Comparison of ENCODE assay signal across 25 mouse cellular contexts in the genomic region with DNA sequence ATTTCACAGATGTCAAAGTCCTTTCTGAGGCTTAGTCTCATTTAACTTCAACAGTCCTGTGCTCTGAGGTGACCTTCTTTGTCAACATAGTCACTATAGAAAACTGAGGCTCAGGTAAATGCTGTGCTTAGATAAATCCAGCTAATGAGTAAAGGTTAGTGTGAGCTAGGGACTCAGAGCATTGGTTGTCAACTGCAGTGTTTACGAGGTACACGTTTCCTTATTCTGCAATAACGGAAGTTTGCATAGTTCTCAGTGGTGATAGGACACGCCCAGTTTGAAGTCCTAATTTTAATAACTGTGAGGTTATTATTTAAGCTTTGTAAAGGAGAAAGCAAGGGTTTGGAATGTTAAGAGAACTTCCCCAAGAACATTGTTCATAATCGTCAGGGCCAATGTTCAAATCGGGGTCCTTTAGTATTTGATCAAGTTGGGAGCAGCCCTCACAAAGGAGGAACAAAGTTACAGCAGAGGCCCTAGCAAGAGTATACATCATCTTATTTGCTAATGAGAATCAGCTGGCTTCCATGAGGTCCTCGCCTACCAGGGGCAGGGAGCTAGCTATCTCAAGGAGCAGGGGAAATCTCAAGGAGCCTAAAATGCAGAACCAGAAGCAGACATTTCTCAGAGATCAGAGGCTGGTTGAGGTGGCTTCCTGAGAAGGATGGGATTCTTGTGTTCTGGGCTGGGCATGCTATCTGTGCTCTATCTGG.
DNase-seq lines count a peak whose midpoint lies in the region; ATAC-seq and TF ChIP-seq lines count a peak whose summit lies in the region.
"Had no signal": no experiment of that assay in that cellular context is flagged by ENCODE, and none has a peak within 500 bp of the region (broad histone marks: within the 10 kb centered on the region; RNA-seq: fewer than 3 reads in every experiment).

No protein-coding gene starts in this region.

- 85% methylated on average over 7 of the region's 7 CpGs for whole genome bisulfite sequencing in forebrain, embryonic 10.5 days
- WGBS in forebrain, embryonic 12.5 days = 80% methylated on average over 7 of the region's 7 CpGs
- 62% methylated on average over 7 of the region's 7 CpGs for WGBS in embryonic facial prominence, embryonic 13.5 days
- 83% methylated on average over 7 of the region's 7 CpGs for WGBS in limb, embryonic 10.5 days
- 22% methylated on average over 7 of the region's 7 CpGs for WGBS in small intestine, adult 2 months

- H3K36me3 ChIP-seq in forebrain, embryonic 10.5 days (replicated peaks) = no peaks in the 10 kb centered on the region
- H3K36me3 ChIP-seq in forebrain, embryonic 12.5 days (replicated peaks) = no peaks in the 10 kb centered on the region
- H3K36me3 ChIP-seq in embryonic facial prominence, embryonic 13.5 days = no peaks in the 10 kb centered on the region
- no peaks in the 10 kb centered on the region for H3K36me3 ChIP-seq in limb, embryonic 10.5 days
- no peaks in the 10 kb centered on the region for H3K36me3 ChIP-seq in small intestine, adult 2 months (ENCODE audit: control insufficient read depth, insufficient read depth, low read length)
- H3K36me3 ChIP-seq: heart, embryonic 13.5 days; hindbrain, embryonic 15.5 days; midbrain, embryonic 12.5 days; neural tube, embryonic 13.5 days; stomach, embryonic 15.5 days had no signal

- DNase-seq in forebrain, embryonic 10.5 days (ENCODE audit: extremely low spot score, low spot score) = no peak
- peak; percentile 36 for DNase-seq in limb, embryonic 10.5 days (ENCODE audit: low spot score)
- no peak for DNase-seq in cerebellum, adult 11 months
- no peak for DNase-seq in embryo, embryonic 9.5 days (ENCODE audit: extremely low spot score)
- DNase-seq in frontal cortex, postnatal 10 days (ENCODE audit: low spot score in 2 of 2) = no peak
- DNase-seq: adrenal gland, adult 8-10 months; cerebellum, postnatal 10 days; forebrain, postnatal 0 days; heart, adult 11 months; kidney, adult 18-20 months; kidney, postnatal 10 days; layer of hippocampus, postnatal 36 days; liver, postnatal 0 days; lung, postnatal 4 days had no signal

- TF ChIP-seq POLR2A in small intestine, adult 2 months (IDR thresholded peaks at IDR 0.05; ENCODE audit: low read depth, low read length) = no peak

- H3K9me3 ChIP-seq in forebrain, embryonic 10.5 days = no peaks in the 10 kb centered on the region
- no peaks in the 10 kb centered on the region for H3K9me3 ChIP-seq in forebrain, embryonic 12.5 days
- H3K9me3 ChIP-seq in embryonic facial prominence, embryonic 13.5 days = no peaks in the 10 kb centered on the region
- H3K9me3 ChIP-seq in limb, embryonic 10.5 days (replicated peaks) = no peaks in the 10 kb centered on the region
- H3K9me3 ChIP-seq: heart, embryonic 13.5 days; hindbrain, embryonic 15.5 days; midbrain, embryonic 12.5 days; neural tube, embryonic 13.5 days; stomach, embryonic 15.5 days had no signal

- TF ChIP-seq CTCF in small intestine, adult 2 months (IDR thresholded peaks at IDR 0.05; ENCODE audit: extremely low read depth, insufficient read length, insufficient replicate concordance, low read depth, low read length) = no peak

- H3K4me2 ChIP-seq in forebrain, embryonic 12.5 days = no peak overlapping the region
- no peak overlapping the region for H3K4me2 ChIP-seq in embryonic facial prominence, embryonic 13.5 days
- H3K4me2 ChIP-seq: heart, embryonic 13.5 days; hindbrain, embryonic 15.5 days; midbrain, embryonic 12.5 days; neural tube, embryonic 13.5 days; stomach, embryonic 15.5 days had no signal

- H3K4me1 ChIP-seq in forebrain, embryonic 10.5 days = peaks cover 18% of the 10 kb centered on the region
- H3K4me1 ChIP-seq in forebrain, embryonic 12.5 days = no peaks in the 10 kb centered on the region
- H3K4me1 ChIP-seq in embryonic facial prominence, embryonic 13.5 days = peaks cover 22% of the 10 kb centered on the region
- H3K4me1 ChIP-seq in limb, embryonic 10.5 days = peaks cover 21% of the 10 kb centered on the region
- peaks cover 4% of the 10 kb centered on the region; the same call in 1 of the 2 replicates for H3K4me1 ChIP-seq in small intestine, adult 2 months (ENCODE audit: control insufficient read depth, insufficient read depth, insufficient read length, low read length)
- H3K4me1 ChIP-seq: heart, embryonic 13.5 days; hindbrain, embryonic 15.5 days; midbrain, embryonic 12.5 days; neural tube, embryonic 13.5 days; stomach, embryonic 15.5 days had no signal

- H3K4me3 ChIP-seq in forebrain, embryonic 10.5 days = no peak overlapping the region
- no peak overlapping the region for H3K4me3 ChIP-seq in forebrain, embryonic 12.5 days (replicated peaks)
- no peak overlapping the region for H3K4me3 ChIP-seq in embryonic facial prominence, embryonic 13.5 days
- no peak overlapping the region for H3K4me3 ChIP-seq in limb, embryonic 10.5 days
- no peak overlapping the region for H3K4me3 ChIP-seq in small intestine, adult 2 months (ENCODE audit: low read depth, low read length)
- H3K4me3 ChIP-seq: heart, embryonic 13.5 days; hindbrain, embryonic 15.5 days; layer of hippocampus, adult 2 months; midbrain, embryonic 12.5 days; neural tube, embryonic 13.5 days; stomach, embryonic 15.5 days had no signal

- H3K9ac ChIP-seq in forebrain, embryonic 12.5 days = no peak overlapping the region
- no peak overlapping the region for H3K9ac ChIP-seq in embryonic facial prominence, embryonic 13.5 days
- H3K9ac ChIP-seq: forebrain, postnatal 0 days; heart, embryonic 13.5 days; hindbrain, embryonic 15.5 days; liver, postnatal 0 days; midbrain, embryonic 12.5 days; neural tube, embryonic 13.5 days; stomach, embryonic 15.5 days had no signal

- no peak for ATAC-seq in forebrain, embryonic 12.5 days (ENCODE audit: low FRiP score)
- ATAC-seq in embryonic facial prominence, embryonic 13.5 days (ENCODE audit: insufficient number of reproducible peaks, insufficient read depth, low FRiP score, low TSS enrichment, low read depth) = no peak
- ATAC-seq: CD4-positive, CD25-positive, alpha-beta regulatory T cell, adult 4 months; forebrain, postnatal 0 days; liver, postnatal 0 days; Patski had no signal

- H3K27me3 ChIP-seq in forebrain, embryonic 10.5 days (ENCODE audit: poor library complexity, severe bottlenecking) = no peaks in the 10 kb centered on the region
- no peaks in the 10 kb centered on the region for H3K27me3 ChIP-seq in forebrain, embryonic 12.5 days
- H3K27me3 ChIP-seq in embryonic facial prominence, embryonic 13.5 days = no peaks in the 10 kb centered on the region
- H3K27me3 ChIP-seq in limb, embryonic 10.5 days (ENCODE audit: low read depth, poor library complexity, severe bottlenecking) = no peaks in the 10 kb centered on the region
- H3K27me3 ChIP-seq in small intestine, adult 2 months (ENCODE audit: control insufficient read depth, insufficient read depth, low read length) = no peaks in the 10 kb centered on the region
- H3K27me3 ChIP-seq: heart, embryonic 13.5 days; hindbrain, embryonic 15.5 days; midbrain, embryonic 12.5 days; neural tube, embryonic 13.5 days; Patski; stomach, embryonic 15.5 days had no signal

- peak overlapping the region; percentile 74 for H3K27ac ChIP-seq in forebrain, embryonic 10.5 days
- no peak overlapping the region for H3K27ac ChIP-seq in forebrain, embryonic 12.5 days
- peak overlapping the region; percentile 87 for H3K27ac ChIP-seq in embryonic facial prominence, embryonic 13.5 days
- peak overlapping the region; percentile 63 for H3K27ac ChIP-seq in limb, embryonic 10.5 days
- H3K27ac ChIP-seq in small intestine, adult 2 months (ENCODE audit: insufficient read depth, low read depth, low read length) = peak overlapping the region; percentile 35
- H3K27ac ChIP-seq: heart, embryonic 13.5 days; hindbrain, embryonic 15.5 days; layer of hippocampus, adult 2 months; midbrain, embryonic 12.5 days; neural tube, embryonic 13.5 days; stomach, embryonic 15.5 days had no signal
